Mouse (Mus musculus) stomach, postnatal 0 days (tissue): ENCODE measurements at regions not wholly inside any gene's neighbourhood (a gene's known extent, or its start where the extent isn't known, plus 50 kb on each side); places are given as distances from the start of the nearest gene placed in this dataset.

Experiments used
- CTCF ChIP-seq: IDR thresholded peaks from 2 replicates; pipeline ENCODE4 v1.5.1; 2016; ENCODE audit warnings: antibody characterized with exemption, low read depth, mild to moderate bottlenecking, moderate library complexity
- EP300 ChIP-seq: optimal IDR thresholded peaks from 2 replicates; pipeline ENCODE3; 2016; ENCODE audit warnings: antibody characterized with exemption

DNA sequence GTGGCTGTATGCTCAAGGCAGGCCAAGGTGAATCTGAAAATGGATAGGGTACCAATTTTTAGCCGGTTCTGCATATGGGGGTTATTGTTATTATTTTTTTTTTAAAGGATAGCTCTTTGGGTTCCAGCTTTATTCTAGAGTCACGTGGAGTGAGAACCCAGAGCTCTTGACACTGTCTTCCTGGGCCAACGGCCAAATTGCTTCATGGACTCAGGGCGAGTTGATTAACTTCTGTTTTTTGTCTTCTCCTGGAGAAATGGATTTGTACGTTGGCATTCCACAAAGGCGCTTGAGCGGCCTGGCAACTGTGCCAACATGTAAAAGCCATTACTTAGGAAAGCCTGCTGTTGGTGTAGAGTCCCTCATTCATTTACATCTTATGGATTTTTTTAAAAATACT lies 134.1 kb upstream of the Ubr2 start:
- no peak for TF ChIP-seq CTCF
- TF ChIP-seq EP300, result no peak
